Mouse (Mus musculus) myocyte (in vitro differentiated cells): ENCODE measurements at regions not wholly inside any gene's neighbourhood (a gene's known extent, or its start where the extent isn't known, plus 50 kb on each side); places are given as distances from the start of the nearest gene placed in this dataset.

Experiments used
- H3K27me3 ChIP-seq: one replicate; pipeline ENCODE4 v1.6.1; 2011; ENCODE audit not compliant: control insufficient read depth, insufficient read depth, insufficient read length
- H3K36me3 ChIP-seq: one replicate; pipeline ENCODE4 v1.6.1; 2011; ENCODE audit not compliant: control insufficient read depth, insufficient read depth
- H3K4me2 ChIP-seq: one replicate; pipeline ENCODE4 v1.6.1; 2011; ENCODE audit warnings: low read depth, control low read depth
- H3K4me3 ChIP-seq: one replicate; pipeline ENCODE4 v1.5.1; 2011; ENCODE audit warnings: mild to moderate bottlenecking, control low read depth, moderate library complexity
- H3K79me2 ChIP-seq: one replicate; pipeline ENCODE4 v1.6.1; 2011; ENCODE audit not compliant: control insufficient read depth, insufficient read depth
- H3ac ChIP-seq: one replicate; pipeline ENCODE4 v1.6.1; 2011; ENCODE audit not compliant: control insufficient read depth, insufficient read length
- CEBPB ChIP-seq: IDR thresholded peaks from 2 replicates; pipeline ENCODE4 v1.6.1; 2011; ENCODE audit warnings: mild to moderate bottlenecking, moderate library complexity; ENCODE audit not compliant: poor library complexity, insufficient read depth, severe bottlenecking
- E2F4 ChIP-seq: IDR thresholded peaks from one replicate; pipeline ENCODE4 v1.6.1; 2011; ENCODE audit warnings: mild to moderate bottlenecking, control low read depth, moderate library complexity; ENCODE audit not compliant: insufficient read depth
- MAX ChIP-seq: IDR thresholded peaks from one replicate; pipeline ENCODE4 v1.6.1; 2011; ENCODE audit warnings: low read depth, mild to moderate bottlenecking, control low read depth
- MYOD1 ChIP-seq, 3 experiments: IDR thresholded peaks; one replicate each; pipeline ENCODE4 v1.6.1; 2011; ENCODE audit warnings: control low read depth in 2 of 3, low read depth in 2 of 3, mild to moderate bottlenecking in 2 of 3, moderate library complexity in 1 of 3; ENCODE audit not compliant: insufficient read length in 2 of 3, control insufficient read depth in 1 of 3
- MYOG ChIP-seq, 3 experiments: IDR thresholded peaks; one replicate each; pipeline ENCODE4 v1.6.1; 2011; ENCODE audit warnings: control low read depth in 2 of 3, low read depth in 2 of 3, mild to moderate bottlenecking in 2 of 3; ENCODE audit not compliant: insufficient read length in 2 of 3, control insufficient read depth in 1 of 3, insufficient read depth in 1 of 3
- POLR2A ChIP-seq: IDR thresholded peaks from one replicate; pipeline ENCODE4 v1.6.1; 2011; ENCODE audit warnings: low read depth, mild to moderate bottlenecking, control low read depth, moderate library complexity; ENCODE audit not compliant: insufficient read length
- POLR2AphosphoS2 ChIP-seq: IDR thresholded peaks from one replicate; pipeline ENCODE4 v1.6.1; 2011; ENCODE audit warnings: low read depth, control low read depth; ENCODE audit not compliant: insufficient read length
- REST ChIP-seq: IDR thresholded peaks from one replicate; pipeline ENCODE4 v1.6.1; 2011; ENCODE audit warnings: mild to moderate bottlenecking, control low read depth, moderate library complexity; ENCODE audit not compliant: insufficient read depth, insufficient read length
- SRF ChIP-seq: IDR thresholded peaks from one replicate; pipeline ENCODE4 v1.6.1; 2011; ENCODE audit warnings: low read depth; ENCODE audit not compliant: control insufficient read depth, insufficient read length
- TCF12 ChIP-seq: IDR thresholded peaks from one replicate; pipeline ENCODE4 v1.6.1; 2011; ENCODE audit warnings: mild to moderate bottlenecking, control low read depth; ENCODE audit not compliant: poor library complexity, insufficient read depth, severe bottlenecking
- TCF3 ChIP-seq: IDR thresholded peaks from one replicate; pipeline ENCODE4 v1.6.1; 2011; ENCODE audit warnings: low read depth, control low read depth; ENCODE audit not compliant: insufficient read length
- USF1 ChIP-seq: IDR thresholded peaks from one replicate; pipeline ENCODE4 v1.6.1; 2011; ENCODE audit warnings: low read depth, mild to moderate bottlenecking, control low read depth, moderate library complexity

GRCm38 (mm10) chr10:49884106-49884505 is 95.5 kb upstream of the Grik2 start:
- no peak overlapping the region for H3ac ChIP-seq
- TF ChIP-seq TCF12 (no peak), E2F4 (no peak), CEBPB (no peak), REST (no peak), POLR2A (no peak), POLR2AphosphoS2 (no peak), MAX (no peak), USF1 (no peak), TCF3 (no peak), MYOD1 (IDR thresholded peaks at IDR 0.05; ENCODE audit: control insufficient read depth in 1 of 3, insufficient read length in 2 of 3, low read depth in 2 of 3) (no peak), MYOG (IDR thresholded peaks at IDR 0.05; ENCODE audit: control insufficient read depth in 1 of 3, insufficient read depth in 1 of 3, insufficient read length in 2 of 3, low read depth in 2 of 3) (no peak), SRF (no peak)
- H3K4me2 ChIP-seq: no peak overlapping the region
- H3K79me2 ChIP-seq: no peaks in the 10 kb centered on the region
- no peaks in the 10 kb centered on the region for H3K36me3 ChIP-seq
- no peaks in the 10 kb centered on the region for H3K27me3 ChIP-seq
- H3K4me3 ChIP-seq: no peak overlapping the region

GRCm38 (mm10) chr10:49883444-49883843 is 94.9 kb upstream of the Grik2 start:
- Histone ChIP-seq H3ac (no peak overlapping the region), H3K79me2 (no peaks in the 10 kb centered on the region), H3K27me3 (no peaks in the 10 kb centered on the region), H3K4me3 (no peak overlapping the region), H3K36me3 (no peaks in the 10 kb centered on the region), H3K4me2 (no peak overlapping the region)
- no peak for TF ChIP-seq MYOG (IDR thresholded peaks at IDR 0.05; ENCODE audit: control insufficient read depth in 1 of 3, insufficient read depth in 1 of 3, insufficient read length in 2 of 3, low read depth in 2 of 3)
- TF ChIP-seq REST: no peak
- no peak for TF ChIP-seq MYOD1 (IDR thresholded peaks at IDR 0.05; ENCODE audit: control insufficient read depth in 1 of 3, insufficient read length in 2 of 3, low read depth in 2 of 3)
- TF ChIP-seq POLR2A: no peak

DNA sequence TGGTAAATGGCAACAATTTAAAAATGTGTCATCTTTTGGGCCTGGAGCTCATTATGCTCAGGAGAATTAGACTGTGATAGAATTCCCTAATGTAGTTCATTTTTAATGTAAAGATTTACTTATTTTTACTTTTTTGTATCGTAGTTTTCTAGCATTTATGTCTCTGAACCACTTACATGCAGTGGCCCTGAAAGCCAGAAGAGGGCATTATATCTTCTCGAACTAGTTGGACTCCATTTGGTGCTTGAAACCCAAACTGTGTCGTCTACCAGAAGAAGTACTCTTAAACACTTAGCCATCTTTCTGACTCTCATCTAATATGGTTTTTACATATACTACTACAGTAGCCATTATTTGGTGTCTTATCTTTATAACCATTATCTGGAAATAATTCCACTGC is 75.2 kb upstream of the Grik2 start:
- H3K36me3 ChIP-seq: no peaks in the 10 kb centered on the region
- TF ChIP-seq POLR2A (no peak), TCF3 (no peak), MYOG (IDR thresholded peaks at IDR 0.05; ENCODE audit: control insufficient read depth in 1 of 3, insufficient read depth in 1 of 3, insufficient read length in 2 of 3, low read depth in 2 of 3) (no peak), SRF (no peak), USF1 (no peak), CEBPB (no peak), MYOD1 (IDR thresholded peaks at IDR 0.05; ENCODE audit: control insufficient read depth in 1 of 3, insufficient read length in 2 of 3, low read depth in 2 of 3) (no peak), POLR2AphosphoS2 (no peak), TCF12 (no peak), REST (no peak), MAX (no peak), E2F4 (no peak)
- H3K79me2 ChIP-seq: no peaks in the 10 kb centered on the region
- H3K4me2 ChIP-seq: no peak overlapping the region
- no peak overlapping the region for H3ac ChIP-seq
- H3K27me3 ChIP-seq: no peaks in the 10 kb centered on the region
- H3K4me3 ChIP-seq: no peak overlapping the region

DNA sequence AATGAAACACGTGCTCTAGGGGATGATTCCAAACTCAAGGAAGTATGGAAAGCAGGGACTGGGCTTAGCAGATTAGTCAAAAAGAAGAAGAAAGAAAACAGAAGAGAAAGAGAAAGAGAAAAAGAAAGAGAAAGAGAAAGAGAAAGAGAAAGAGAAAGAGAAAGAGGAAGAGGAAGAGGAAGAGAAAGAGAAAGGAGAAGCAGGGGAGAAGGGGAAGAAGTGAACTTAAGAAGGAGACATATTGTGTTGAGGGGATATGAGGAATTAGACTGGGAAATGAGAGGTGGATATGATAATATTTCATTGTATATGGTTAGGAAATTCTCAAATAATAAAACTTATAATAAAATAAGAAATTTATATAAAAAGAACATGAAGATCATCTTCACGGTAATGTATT is 59.1 kb upstream of the Grik2 start:
- no peak for TF ChIP-seq MAX
- TF ChIP-seq POLR2A: no peak
- TF ChIP-seq REST: no peak
- no peak for TF ChIP-seq SRF
- no peak for TF ChIP-seq POLR2AphosphoS2
- no peak for TF ChIP-seq MYOD1 (IDR thresholded peaks at IDR 0.05; ENCODE audit: control insufficient read depth in 1 of 3, insufficient read length in 2 of 3, low read depth in 2 of 3)
- no peak for TF ChIP-seq CEBPB
- no peak for TF ChIP-seq TCF12
- TF ChIP-seq TCF3: no peak
- no peak for TF ChIP-seq MYOG (IDR thresholded peaks at IDR 0.05; ENCODE audit: control insufficient read depth in 1 of 3, insufficient read depth in 1 of 3, insufficient read length in 2 of 3, low read depth in 2 of 3)
- no peak for TF ChIP-seq USF1
- TF ChIP-seq E2F4: no peak
- H3K36me3 ChIP-seq: no peaks in the 10 kb centered on the region
- H3K27me3 ChIP-seq: no peaks in the 10 kb centered on the region
- no peaks in the 10 kb centered on the region for H3K79me2 ChIP-seq
- H3K4me2 ChIP-seq: no peak overlapping the region
- H3K4me3 ChIP-seq: no peak overlapping the region
- no peak overlapping the region for H3ac ChIP-seq

- Histone ChIP-seq H3K27me3 (no peaks in the 10 kb centered on the region), H3ac (no peak overlapping the region), H3K4me3 (no peak overlapping the region), H3K36me3 (no peaks in the 10 kb centered on the region), H3K79me2 (no peaks in the 10 kb centered on the region), H3K4me2 (no peak overlapping the region)
- TF ChIP-seq TCF3 (no peak), MYOG (IDR thresholded peaks at IDR 0.05; ENCODE audit: control insufficient read depth in 1 of 3, insufficient read depth in 1 of 3, insufficient read length in 2 of 3, low read depth in 2 of 3) (no peak), TCF12 (no peak)
These were observed 55.7 kb upstream of the Grik2 start for GRCm38 (mm10) chr10:49844308-49844707.
